Mouse (Mus musculus) hindbrain, embryonic 13.5 days (tissue): ENCODE results near the gene Gas6. TPM values are rescaled to one million over a fixed set of nuclear protein-coding genes. Genes with fewer than 3 reads are reported as not detected.

Source experiments
- polyA plus RNA-seq: library from polyadenylated mRNA; unstranded; fragments of >200 nt; fragmentation: Nextera tagmentation; extraction: Ambion mirVana; gene quantifications from 2 replicates; pipeline ENCODE4 v1.2.1, GENCODE M21; 2015

Gas6 gene
- polyA plus RNA-seq, 1 experiment from 2014 or later: 25.8 TPM

Other genes with a start within 250 kb of the Gas6 start
- gene Adprhl1, start 240.3 kb downstream of the Gas6 start, polyA plus RNA-seq: 0.81 and 1.3 TPM in 2 replicates
- gene Dcun1d2, start 206.4 kb downstream of the Gas6 start, polyA plus RNA-seq: 33.7 and 34.0 TPM in 2 replicates
- gene Tmco3, start 206.3 kb downstream of the Gas6 start, polyA plus RNA-seq: 43.6 and 48.8 TPM in 2 replicates
- 99.5 and 103 TPM in 2 replicates for gene Tfdp1, start 155.7 kb downstream of the Gas6 start, polyA plus RNA-seq
- not detected in 2 replicates for gene Atp4b, start 97.7 kb downstream of the Gas6 start, polyA plus RNA-seq
- gene Grk1, start 89.4 kb downstream of the Gas6 start, polyA plus RNA-seq: not detected in 2 replicates
- gene Tmem255b, start 59.3 kb downstream of the Gas6 start, polyA plus RNA-seq: 0.39 and 0.62 TPM in 2 replicates
- not detected in 2 replicates for gene 1700029H14Rik, start 68.0 kb upstream of the Gas6 start, polyA plus RNA-seq
- gene Rasa3, start 183.1 kb upstream of the Gas6 start, polyA plus RNA-seq: 28.7 and 30.9 TPM in 2 replicates
- 2.1 and 2.8 TPM in 2 replicates for gene Cfap97d2, start 211.4 kb upstream of the Gas6 start, polyA plus RNA-seq